Mouse (Mus musculus): ENCODE data around the gene Gnptg. TPM values are rescaled to one million over a fixed set of nuclear protein-coding genes. Genes with fewer than 3 reads are reported as not detected.
A peak's percentile ranks its signal among the peaks of the same experiment; 100 is the strongest.

The Gnptg gene
- 34.9 and 41.6 TPM in 2 replicates for polyA plus RNA-seq (2015; fragmentation: Nextera tagmentation; extraction: Ambion mirVana)

GRCm38 (mm10) chr17:25239695-25240636 lies at the start of gene Gnptg, which contains the start of gene Tsr3:
TSS of gene Gnptg (minus strand) at chr17:25240124.
TSS of gene Tsr3 (plus strand) at chr17:25240170.
- H3K27ac ChIP-seq: peak within 1 kb of the TSS; percentile 92
- peak within 1 kb of the TSS; percentile 90 for H3K9ac ChIP-seq
- peak within 1 kb of the TSS; percentile 99 for H3K4me3 ChIP-seq
- ATAC-seq (ENCODE audit: insufficient number of reproducible peaks, low FRiP score, low TSS enrichment, low read depth): peak; percentile 80; the same call in 1 of the 2 replicates
- peaks cover 34% of the 10 kb centered on the region for H3K36me3 ChIP-seq
- H3K4me2 ChIP-seq: peak within 1 kb of the TSS; percentile 93
- WGBS: under 1% methylated on average over 80 of the region's 80 CpGs
- H3K27me3 ChIP-seq: no peaks in the 10 kb centered on the region
- no peaks in the 10 kb centered on the region for H3K9me3 ChIP-seq
- H3K4me1 ChIP-seq: peaks cover 23% of the 10 kb centered on the region

GRCm38 (mm10) chr17:25288842-25289241 lies 48.9 kb upstream of the Gnptg start:
- H3K27me3 ChIP-seq: 0 out of 2 replicates have a peak, but pooled peaks cover 7% of the 10 kb centered on the region
- 17% methylated on average over 4 of the region's 4 CpGs for WGBS
- no peak for ATAC-seq (ENCODE audit: insufficient number of reproducible peaks, low FRiP score, low TSS enrichment, low read depth)

GRCm38 (mm10) chr17:25285033-25285432 lies 45.1 kb upstream of the Gnptg start:
- H3K27me3 ChIP-seq: no peaks in the 10 kb centered on the region
- ATAC-seq (ENCODE audit: insufficient number of reproducible peaks, low FRiP score, low TSS enrichment, low read depth): no peak
- no peaks in the 10 kb centered on the region for H3K36me3 ChIP-seq
- no peaks in the 10 kb centered on the region for H3K9me3 ChIP-seq
- H3K9ac ChIP-seq: no peak overlapping the region
- H3K27ac ChIP-seq: no peak overlapping the region
- no peaks in the 10 kb centered on the region for H3K4me1 ChIP-seq
- H3K4me2 ChIP-seq: no peak overlapping the region
- 22% methylated on average over 3 of the region's 3 CpGs for WGBS
- no peak overlapping the region for H3K4me3 ChIP-seq

More at GRCm38 (mm10) chr17:25288842-25289241, 48.9 kb upstream of the Gnptg start:
- Histone ChIP-seq H3K4me1 (no peaks in the 10 kb centered on the region), H3K9me3 (no peaks in the 10 kb centered on the region), H3K4me2 (no peak overlapping the region), H3K9ac (no peak overlapping the region), H3K27ac (no peak overlapping the region), H3K4me3 (no peak overlapping the region), H3K36me3 (no peaks in the 10 kb centered on the region)

- Histone ChIP-seq H3K9ac (no peak overlapping the region), H3K4me1 (no peaks in the 10 kb centered on the region), H3K4me2 (no peak overlapping the region), H3K4me3 (no peak overlapping the region), H3K36me3 (no peaks in the 10 kb centered on the region), H3K9me3 (no peaks in the 10 kb centered on the region), H3K27me3 (peaks cover 6% of the 10 kb centered on the region; the same call in 1 of the 2 replicates), H3K27ac (no peak overlapping the region)
- no peak for ATAC-seq (ENCODE audit: insufficient number of reproducible peaks, low FRiP score, low TSS enrichment, low read depth)
- WGBS: 35% methylated on average over 11 of the region's 11 CpGs
Measured at GRCm38 (mm10) chr17:25282133-25282532, 42.2 kb upstream of the Gnptg start.

DNA sequence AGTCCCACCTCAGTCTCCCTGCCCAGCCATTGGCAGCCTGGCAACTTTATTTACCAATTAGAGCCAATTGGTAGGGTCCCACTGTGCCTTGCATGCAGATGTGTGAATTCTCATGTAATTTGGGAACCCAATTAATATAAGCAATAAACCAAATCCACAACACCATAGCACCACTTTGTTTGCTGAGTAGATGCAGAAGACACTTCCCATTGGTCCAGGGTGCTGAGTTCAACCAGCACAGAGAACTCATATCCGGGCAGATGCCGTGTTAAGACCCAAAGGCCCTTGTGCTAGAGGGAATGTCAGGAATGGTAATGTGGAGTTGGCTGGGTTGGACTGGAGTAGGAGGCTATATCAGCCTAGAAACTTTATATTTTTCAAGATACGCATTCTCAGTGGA lies 35.9 kb upstream of the Gnptg start:
- Histone ChIP-seq H3K9me3 (no peaks in the 10 kb centered on the region), H3K27me3 (peaks cover 6% of the 10 kb centered on the region; the same call in 1 of the 2 replicates), H3K27ac (no peak overlapping the region), H3K9ac (no peak overlapping the region), H3K4me2 (no peak overlapping the region), H3K4me1 (peaks cover 23% of the 10 kb centered on the region), H3K4me3 (no peak overlapping the region), H3K36me3 (no peaks in the 10 kb centered on the region; the same call in 1 of the 2 replicates)
- WGBS: 93% methylated on average over 3 of the region's 3 CpGs
- no peak for ATAC-seq (ENCODE audit: insufficient number of reproducible peaks, low FRiP score, low TSS enrichment, low read depth)

- Histone ChIP-seq H3K36me3 (peaks cover 2% of the 10 kb centered on the region), H3K9me3 (no peaks in the 10 kb centered on the region), H3K27ac (peak within 1 kb of the TSS; percentile 99), H3K9ac (peak within 1 kb of the TSS; percentile 99), H3K4me1 (peaks cover 29% of the 10 kb centered on the region), H3K4me3 (peak within 1 kb of the TSS; percentile 94), H3K27me3 (peaks cover 6% of the 10 kb centered on the region; the same call in 1 of the 2 replicates), H3K4me2 (peak within 1 kb of the TSS; percentile 82)
- WGBS: 77% methylated on average over 9 of the region's 9 CpGs
- ATAC-seq (ENCODE audit: insufficient number of reproducible peaks, low FRiP score, low TSS enrichment, low read depth): no peak
Measured at GRCm38 (mm10) chr17:25274571-25275346, 34.8 kb upstream of the Gnptg start, which contains the start of gene Ube2i. TSS of gene Ube2i (minus strand) at chr17:25274622.

GRCm38 (mm10) chr17:25273706-25274501 lies 34.0 kb upstream of the Gnptg start:
- Histone ChIP-seq H3K9me3 (no peaks in the 10 kb centered on the region), H3K4me1 (peaks cover 33% of the 10 kb centered on the region), H3K4me3 (peak overlapping the region; percentile 94), H3K27me3 (no peaks in the 10 kb centered on the region), H3K4me2 (peak overlapping the region; percentile 82), H3K9ac (peak overlapping the region; percentile 99), H3K36me3 (peaks cover 11% of the 10 kb centered on the region), H3K27ac (peak overlapping the region; percentile 99)
- peak; percentile 87 for ATAC-seq (ENCODE audit: insufficient number of reproducible peaks, low FRiP score, low TSS enrichment, low read depth)
- under 1% methylated on average over 35 of the region's 45 CpGs for WGBS

GRCm38 (mm10) chr17:25272951-25273705 lies 33.2 kb upstream of the Gnptg start:
- Histone ChIP-seq H3K9me3 (no peaks in the 10 kb centered on the region), H3K4me3 (peak overlapping the region; percentile 94), H3K9ac (peak overlapping the region; percentile 99), H3K4me1 (peaks cover 33% of the 10 kb centered on the region), H3K27ac (peak overlapping the region; percentile 99), H3K4me2 (peak overlapping the region; percentile 82), H3K36me3 (peaks cover 18% of the 10 kb centered on the region), H3K27me3 (no peaks in the 10 kb centered on the region)
- WGBS: under 1% methylated on average over 90 of the region's 92 CpGs
- ATAC-seq (ENCODE audit: insufficient number of reproducible peaks, low FRiP score, low TSS enrichment, low read depth): peak; percentile 90

- peaks cover 26% of the 10 kb centered on the region for H3K36me3 ChIP-seq
- H3K9ac ChIP-seq: peak overlapping the region; percentile 99
- H3K4me2 ChIP-seq: peak overlapping the region; percentile 82
- no peak for ATAC-seq (ENCODE audit: insufficient number of reproducible peaks, low FRiP score, low TSS enrichment, low read depth)
- peak overlapping the region; percentile 94 for H3K4me3 ChIP-seq
- peak overlapping the region; percentile 99 for H3K27ac ChIP-seq
- H3K4me1 ChIP-seq: peaks cover 33% of the 10 kb centered on the region
- under 1% methylated on average over 10 of the region's 10 CpGs for WGBS
- H3K27me3 ChIP-seq: no peaks in the 10 kb centered on the region
- H3K9me3 ChIP-seq: no peaks in the 10 kb centered on the region
Measured at GRCm38 (mm10) chr17:25272326-25272725, 32.4 kb upstream of the Gnptg start.

DNA sequence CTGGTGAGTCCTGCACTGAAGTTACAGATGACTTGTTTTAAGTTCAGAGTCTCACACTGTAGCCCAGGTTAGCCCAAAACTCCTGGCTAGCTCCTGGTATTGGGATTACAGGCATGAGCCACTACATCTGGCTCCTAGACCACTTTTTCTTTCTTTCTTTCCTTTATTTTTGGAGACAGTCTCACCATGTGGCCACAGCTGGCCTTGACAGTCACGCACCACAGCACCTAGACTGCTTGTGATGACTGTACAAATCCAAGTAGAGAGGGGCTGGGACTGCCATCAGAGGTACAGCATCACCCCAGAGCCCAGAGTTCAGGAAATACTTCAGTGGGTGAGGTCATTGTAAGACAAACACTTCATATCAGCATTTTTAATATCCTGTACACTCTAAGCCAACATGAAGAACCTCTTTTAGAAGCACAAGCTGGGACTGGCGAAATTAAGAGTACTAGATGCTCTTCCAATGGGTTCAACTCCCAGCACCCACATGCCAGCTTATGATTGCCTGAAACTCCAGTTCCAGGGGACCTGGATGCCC lies 30.9 kb upstream of the Gnptg start:
- peaks cover 41% of the 10 kb centered on the region for H3K36me3 ChIP-seq
- H3K4me2 ChIP-seq: peak overlapping the region; percentile 82
- peak overlapping the region; percentile 94 for H3K4me3 ChIP-seq
- WGBS: 77% methylated on average over 2 of the region's 2 CpGs
- H3K4me1 ChIP-seq: peaks cover 33% of the 10 kb centered on the region
- ATAC-seq (ENCODE audit: insufficient number of reproducible peaks, low FRiP score, low TSS enrichment, low read depth): no peak
- no peaks in the 10 kb centered on the region for H3K9me3 ChIP-seq
- H3K27ac ChIP-seq: no peak overlapping the region
- no peak overlapping the region for H3K9ac ChIP-seq
- no peaks in the 10 kb centered on the region for H3K27me3 ChIP-seq

Measured in limb, embryonic 15.5 days (tissue).